ENCODE assay signal across 8 mouse cellular contexts in the genomic region with DNA sequence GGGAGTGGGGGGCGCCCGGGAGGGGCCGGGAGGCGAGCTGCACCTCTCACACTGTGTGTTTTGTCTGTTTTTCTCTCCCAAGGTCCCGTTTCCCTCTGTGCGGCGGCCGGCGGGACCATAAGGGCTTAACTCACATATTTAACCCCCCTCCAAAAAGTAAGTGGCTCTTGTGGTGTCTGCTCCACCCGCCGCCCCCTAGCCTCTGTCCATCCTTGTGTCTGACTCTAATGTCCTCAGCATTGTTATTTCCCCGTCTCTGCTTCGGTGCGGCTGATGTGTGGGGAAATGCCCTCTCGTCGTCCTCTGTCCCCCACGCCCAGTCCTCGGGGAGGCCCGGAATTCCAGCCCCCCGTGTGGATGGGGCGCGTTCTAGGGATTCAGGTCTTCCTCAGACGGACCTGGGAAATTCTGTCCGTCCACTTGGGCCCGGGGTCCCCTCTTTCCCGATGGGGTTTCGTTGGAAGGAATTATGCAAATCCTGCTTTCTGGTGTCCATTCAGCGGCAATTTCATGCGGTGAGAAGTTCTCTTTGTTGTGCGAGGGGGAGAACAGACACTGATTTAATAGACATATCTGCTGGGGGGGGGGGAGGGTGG. TPM values are rescaled to one million over a fixed set of nuclear protein-coding genes. Genes with fewer than 3 reads are reported as not detected.
A peak's percentile ranks its signal among the peaks of the same experiment; 100 is the strongest.
DNase-seq lines count a peak whose midpoint lies in the region; ATAC-seq and TF ChIP-seq lines count a peak whose summit lies in the region.

No protein-coding gene starts in this region.

- no peak for TF ChIP-seq POLR2A in cerebellum, adult 2 months (IDR thresholded peaks at IDR 0.05; ENCODE audit: borderline replicate concordance, insufficient read depth, low read length)
- TF ChIP-seq POLR2A in thymus, adult 2 months (IDR thresholded peaks at IDR 0.05; ENCODE audit: control insufficient read depth, extremely low read depth, insufficient read depth, low read length, poor library complexity): no peak

- no peaks in the 10 kb centered on the region for H3K36me3 ChIP-seq in thymus, adult 2 months (ENCODE audit: control insufficient read depth, insufficient read depth, low read length)
- H3K36me3 ChIP-seq in kidney, postnatal 0 days (ENCODE audit: insufficient read depth, low read length): no peaks in the 10 kb centered on the region
- H3K36me3 ChIP-seq in midbrain, embryonic 10.5 days: no peaks in the 10 kb centered on the region
- no peaks in the 10 kb centered on the region for H3K36me3 ChIP-seq in stomach, embryonic 15.5 days

- H3K4me2 ChIP-seq in kidney, postnatal 0 days (ENCODE audit: low read length): peak overlapping the region; percentile 98
- H3K4me2 ChIP-seq in stomach, embryonic 15.5 days: peak overlapping the region; percentile 59

- H3K27me3 ChIP-seq in cerebellum, adult 2 months (ENCODE audit: control insufficient read depth, insufficient read depth, low read length): no peaks in the 10 kb centered on the region
- no peaks in the 10 kb centered on the region for H3K27me3 ChIP-seq in thymus, adult 2 months (ENCODE audit: control insufficient read depth, insufficient read depth, low read length)
- H3K27me3 ChIP-seq in kidney, postnatal 0 days (ENCODE audit: insufficient read depth, low read length): no peaks in the 10 kb centered on the region
- no peaks in the 10 kb centered on the region for H3K27me3 ChIP-seq in midbrain, embryonic 10.5 days (ENCODE audit: low read depth, poor library complexity, severe bottlenecking)
- no peaks in the 10 kb centered on the region for H3K27me3 ChIP-seq in stomach, embryonic 15.5 days (replicated peaks)

- DNase-seq in cerebellum, adult 2 months: no peak
- DNase-seq in cerebellum, adult 9-11 months: no peak
- no peak for DNase-seq in thymus, adult 2 months
- no peak for DNase-seq in thymus, postnatal 14 days
- peak; percentile 45 for DNase-seq in gastrocnemius, adult 2 months
- DNase-seq in kidney, postnatal 0 days (ENCODE audit: low spot score): peak; percentile 46
- peak; percentile 75 for DNase-seq in midbrain, embryonic 10.5 days (ENCODE audit: low spot score)

- TF ChIP-seq CTCF in cerebellum, adult 2 months (IDR thresholded peaks at IDR 0.05; ENCODE audit: borderline replicate concordance, insufficient read depth, low read depth, low read length): no peak
- no peak for TF ChIP-seq CTCF in thymus, adult 2 months (IDR thresholded peaks at IDR 0.05; ENCODE audit: borderline replicate concordance, control insufficient read depth, extremely low read depth, insufficient read depth, low read length, poor library complexity)
- TF ChIP-seq CTCF in gastrocnemius, adult 2 months (IDR thresholded peaks at IDR 0.05): no peak
- no peak for TF ChIP-seq CTCF in kidney, postnatal 0 days (IDR thresholded peaks at IDR 0.05; ENCODE audit: low read depth)

- H3K4me1 ChIP-seq in cerebellum, adult 2 months (ENCODE audit: control insufficient read depth, insufficient read depth, low read length): peaks cover 5% of the 10 kb centered on the region; the same call in 1 of the 2 replicates
- peaks cover 9% of the 10 kb centered on the region for H3K4me1 ChIP-seq in thymus, adult 2 months (replicated peaks; ENCODE audit: control insufficient read depth, insufficient read depth, low read length)
- peaks cover 13% of the 10 kb centered on the region; the same call in 1 of the 2 replicates for H3K4me1 ChIP-seq in kidney, postnatal 0 days (replicated peaks; ENCODE audit: insufficient read depth, low read length)
- H3K4me1 ChIP-seq in midbrain, embryonic 10.5 days: peaks cover 39% of the 10 kb centered on the region
- H3K4me1 ChIP-seq in stomach, embryonic 15.5 days: peaks cover 7% of the 10 kb centered on the region

- no peaks in the 10 kb centered on the region for H3K9me3 ChIP-seq in kidney, postnatal 0 days (replicated peaks; ENCODE audit: low read length)
- no peaks in the 10 kb centered on the region for H3K9me3 ChIP-seq in midbrain, embryonic 10.5 days (replicated peaks)
- H3K9me3 ChIP-seq in stomach, embryonic 15.5 days: no peaks in the 10 kb centered on the region

- WGBS in cerebellum, adult 2 months: 1% methylated on average over 30 of the region's 30 CpGs
- WGBS in thymus, adult 2 months: 4% methylated on average over 28 of the region's 30 CpGs
- under 1% methylated on average over 28 of the region's 30 CpGs for WGBS in kidney, postnatal 0 days
- under 1% methylated on average over 27 of the region's 30 CpGs for WGBS in midbrain, embryonic 10.5 days
- WGBS in stomach, embryonic 15.5 days: under 1% methylated on average over 29 of the region's 30 CpGs

- peak overlapping the region; percentile 39 for H3K27ac ChIP-seq in cerebellum, adult 2 months (ENCODE audit: insufficient read depth, low read length)
- no peak overlapping the region for H3K27ac ChIP-seq in thymus, adult 2 months (ENCODE audit: control insufficient read depth, insufficient read depth, low read length)
- peak overlapping the region; percentile 93 for H3K27ac ChIP-seq in gastrocnemius, adult 2 months
- peak overlapping the region; percentile 98 for H3K27ac ChIP-seq in kidney, postnatal 0 days
- peak overlapping the region; percentile 99 for H3K27ac ChIP-seq in midbrain, embryonic 10.5 days (replicated peaks)
- H3K27ac ChIP-seq in stomach, embryonic 15.5 days: peak overlapping the region; percentile 100

- 0 out of 2 replicates have a peak, but pooled peaks have one; percentile 6 for ATAC-seq in kidney, postnatal 0 days (replicated peaks; ENCODE audit: low FRiP score, low read depth)
- no peak; the same call in 1 of the 2 replicates for ATAC-seq in stomach, embryonic 15.5 days (ENCODE audit: insufficient read depth, low FRiP score, low read depth)

- intact Hi-C loops in gastrocnemius, adult 2 months (cut with DNase I): loop anchor here (2.0 to 5.0 kb wide), 2 partner anchors 135 to 166 kb away; no protein-coding TSS in a partner anchor

- H3K4me3 ChIP-seq in cerebellum, adult 2 months (replicated peaks; ENCODE audit: insufficient read depth, low read depth, low read length): peak overlapping the region; percentile 84
- peak overlapping the region; percentile 97 for H3K4me3 ChIP-seq in thymus, adult 2 months (ENCODE audit: control insufficient read depth, insufficient read depth, low read length)
- H3K4me3 ChIP-seq in gastrocnemius, adult 2 months: peak overlapping the region; percentile 95
- peak overlapping the region; percentile 95 for H3K4me3 ChIP-seq in kidney, postnatal 0 days (replicated peaks; ENCODE audit: low read depth, low read length)
- peak overlapping the region; percentile 90 for H3K4me3 ChIP-seq in midbrain, embryonic 10.5 days
- peak overlapping the region; percentile 95 for H3K4me3 ChIP-seq in stomach, embryonic 15.5 days (replicated peaks)

- H3K9ac ChIP-seq in kidney, postnatal 0 days (ENCODE audit: low read depth, low read length): peak overlapping the region; percentile 92
- peak overlapping the region; percentile 94 for H3K9ac ChIP-seq in stomach, embryonic 15.5 days

RNA-seq across cellular contexts. Expression of gene Lcor, which starts 1.1 kb away (rescaled TPM):
- 4.2 and 4.6 TPM in 2 replicates for polyA plus RNA-seq in cerebellum, adult 2 months (2012; rRNA removed)
- polyA plus RNA-seq in thymus, adult 2 months (2012; rRNA removed): 4.8 and 5.0 TPM in 2 replicates
- total RNA-seq in gastrocnemius, adult 2 months (2021): 10 to 100 TPM; 13.0 to 18.9 TPM
- polyA plus RNA-seq in kidney, postnatal 0 days (2015; fragmentation: Nextera tagmentation; extraction: Ambion mirVana): 14.0 and 14.7 TPM in 2 replicates
- 13.9 and 23.2 TPM in 2 replicates for polyA plus RNA-seq in midbrain, embryonic 10.5 days (2016; fragmentation: Nextera tagmentation; extraction: Ambion mirVana)
- 19.4 and 22.9 TPM in 2 replicates for polyA plus RNA-seq in stomach, embryonic 15.5 days (2015; fragmentation: Nextera tagmentation; extraction: Ambion mirVana)

Comparison
In these comparisons a context has a peak if more than half of its experiments do, and no peak if none do; other contexts are left out.
1. DNase-seq: peak in gastrocnemius, adult 2 months (single experiment), kidney, postnatal 0 days (single experiment) and midbrain, embryonic 10.5 days (single experiment); none in cerebellum, adult 2 months (0 of 2), cerebellum, adult 9-11 months (single experiment), thymus, adult 2 months (single experiment) and thymus, postnatal 14 days (single experiment).
2. Peak in every context shown above with its lines, with median percentiles within 50 percentile points of each other: H3K4me3 ChIP-seq.